Mouse (Mus musculus) ES-E14 (cell line): ENCODE measurements around the gene Cib2.

Experiments
- CHD2 ChIP-seq: IDR thresholded peaks from 2 replicates; pipeline ENCODE4 v1.6.1; 2014; ENCODE audit warnings: mild to moderate bottlenecking, low read depth, low read length, inconsistent platforms
- HCFC1 ChIP-seq: IDR thresholded peaks from 2 replicates; pipeline ENCODE4 v1.6.1; 2012; ENCODE audit warnings: low read length, inconsistent platforms, borderline replicate concordance; ENCODE audit not compliant: insufficient read depth
- MAFK ChIP-seq: IDR thresholded peaks from 2 replicates; pipeline ENCODE4 v1.6.1; 2014; ENCODE audit warnings: mild to moderate bottlenecking, low read depth, low read length, inconsistent platforms; ENCODE audit not compliant: insufficient read depth
- ZC3H11A ChIP-seq: IDR thresholded peaks from 2 replicates; pipeline ENCODE4 v1.6.1; 2012; ENCODE audit warnings: low read depth, mild to moderate bottlenecking, inconsistent platforms, low read length, borderline replicate concordance
- ZNF384 ChIP-seq: IDR thresholded peaks from 2 replicates; pipeline ENCODE4 v1.6.1; 2012; ENCODE audit warnings: low read depth, low read length, inconsistent platforms

DNA sequence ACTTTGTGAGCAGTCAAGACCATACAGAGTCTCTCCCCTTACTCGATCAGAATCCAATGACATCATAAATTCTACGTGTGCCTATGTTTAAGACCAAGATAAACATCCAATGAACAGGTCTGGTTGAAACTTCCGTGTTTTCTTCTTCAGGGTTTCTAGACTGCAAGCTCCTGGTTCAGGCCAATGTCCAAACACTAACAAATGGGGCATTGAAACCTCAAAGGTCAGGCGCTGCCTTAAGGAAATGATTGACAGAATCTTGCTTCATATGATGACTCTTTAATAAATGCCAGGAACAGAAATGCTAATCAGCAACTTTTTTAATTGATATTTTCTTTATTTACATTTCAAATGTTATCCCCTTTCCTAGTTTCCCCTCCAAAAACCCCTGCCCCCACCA is 39.7 kb downstream of the Cib2 start:
- no peak for TF ChIP-seq ZNF384
- no peak for TF ChIP-seq ZC3H11A
- TF ChIP-seq MAFK: no peak
- no peak for TF ChIP-seq HCFC1
- TF ChIP-seq CHD2: no peak
